Mouse (Mus musculus) myocyte (in vitro differentiated cells): ENCODE measurements at regions not wholly inside any gene's neighbourhood (a gene's known extent, or its start where the extent isn't known, plus 50 kb on each side); places are given as distances from the start of the nearest gene placed in this dataset.
A peak's percentile ranks its signal among the peaks of the same experiment; 100 is the strongest.

Source experiments
- H3K27me3 ChIP-seq: one replicate; pipeline ENCODE4 v1.6.1; 2011; ENCODE audit not compliant: control insufficient read depth, insufficient read depth, insufficient read length
- H3K36me3 ChIP-seq: one replicate; pipeline ENCODE4 v1.6.1; 2011; ENCODE audit not compliant: control insufficient read depth, insufficient read depth
- H3K4me2 ChIP-seq: one replicate; pipeline ENCODE4 v1.6.1; 2011; ENCODE audit warnings: low read depth, control low read depth
- H3K4me3 ChIP-seq: one replicate; pipeline ENCODE4 v1.5.1; 2011; ENCODE audit warnings: mild to moderate bottlenecking, control low read depth, moderate library complexity
- H3K79me2 ChIP-seq: one replicate; pipeline ENCODE4 v1.6.1; 2011; ENCODE audit not compliant: control insufficient read depth, insufficient read depth
- H3ac ChIP-seq: one replicate; pipeline ENCODE4 v1.6.1; 2011; ENCODE audit not compliant: control insufficient read depth, insufficient read length
- CEBPB ChIP-seq: IDR thresholded peaks from 2 replicates; pipeline ENCODE4 v1.6.1; 2011; ENCODE audit warnings: mild to moderate bottlenecking, moderate library complexity; ENCODE audit not compliant: poor library complexity, insufficient read depth, severe bottlenecking
- E2F4 ChIP-seq: IDR thresholded peaks from one replicate; pipeline ENCODE4 v1.6.1; 2011; ENCODE audit warnings: mild to moderate bottlenecking, control low read depth, moderate library complexity; ENCODE audit not compliant: insufficient read depth
- MAX ChIP-seq: IDR thresholded peaks from one replicate; pipeline ENCODE4 v1.6.1; 2011; ENCODE audit warnings: low read depth, mild to moderate bottlenecking, control low read depth
- MYOD1 ChIP-seq, 3 experiments: IDR thresholded peaks; one replicate each; pipeline ENCODE4 v1.6.1; 2011; ENCODE audit warnings: control low read depth in 2 of 3, low read depth in 2 of 3, mild to moderate bottlenecking in 2 of 3, moderate library complexity in 1 of 3; ENCODE audit not compliant: insufficient read length in 2 of 3, control insufficient read depth in 1 of 3
- MYOG ChIP-seq, 3 experiments: IDR thresholded peaks; one replicate each; pipeline ENCODE4 v1.6.1; 2011; ENCODE audit warnings: control low read depth in 2 of 3, low read depth in 2 of 3, mild to moderate bottlenecking in 2 of 3; ENCODE audit not compliant: insufficient read length in 2 of 3, control insufficient read depth in 1 of 3, insufficient read depth in 1 of 3
- POLR2A ChIP-seq: IDR thresholded peaks from one replicate; pipeline ENCODE4 v1.6.1; 2011; ENCODE audit warnings: low read depth, mild to moderate bottlenecking, control low read depth, moderate library complexity; ENCODE audit not compliant: insufficient read length
- POLR2AphosphoS2 ChIP-seq: IDR thresholded peaks from one replicate; pipeline ENCODE4 v1.6.1; 2011; ENCODE audit warnings: low read depth, control low read depth; ENCODE audit not compliant: insufficient read length
- REST ChIP-seq: IDR thresholded peaks from one replicate; pipeline ENCODE4 v1.6.1; 2011; ENCODE audit warnings: mild to moderate bottlenecking, control low read depth, moderate library complexity; ENCODE audit not compliant: insufficient read depth, insufficient read length
- SRF ChIP-seq: IDR thresholded peaks from one replicate; pipeline ENCODE4 v1.6.1; 2011; ENCODE audit warnings: low read depth; ENCODE audit not compliant: control insufficient read depth, insufficient read length
- TCF12 ChIP-seq: IDR thresholded peaks from one replicate; pipeline ENCODE4 v1.6.1; 2011; ENCODE audit warnings: mild to moderate bottlenecking, control low read depth; ENCODE audit not compliant: poor library complexity, insufficient read depth, severe bottlenecking
- TCF3 ChIP-seq: IDR thresholded peaks from one replicate; pipeline ENCODE4 v1.6.1; 2011; ENCODE audit warnings: low read depth, control low read depth; ENCODE audit not compliant: insufficient read length
- USF1 ChIP-seq: IDR thresholded peaks from one replicate; pipeline ENCODE4 v1.6.1; 2011; ENCODE audit warnings: low read depth, mild to moderate bottlenecking, control low read depth, moderate library complexity

DNA sequence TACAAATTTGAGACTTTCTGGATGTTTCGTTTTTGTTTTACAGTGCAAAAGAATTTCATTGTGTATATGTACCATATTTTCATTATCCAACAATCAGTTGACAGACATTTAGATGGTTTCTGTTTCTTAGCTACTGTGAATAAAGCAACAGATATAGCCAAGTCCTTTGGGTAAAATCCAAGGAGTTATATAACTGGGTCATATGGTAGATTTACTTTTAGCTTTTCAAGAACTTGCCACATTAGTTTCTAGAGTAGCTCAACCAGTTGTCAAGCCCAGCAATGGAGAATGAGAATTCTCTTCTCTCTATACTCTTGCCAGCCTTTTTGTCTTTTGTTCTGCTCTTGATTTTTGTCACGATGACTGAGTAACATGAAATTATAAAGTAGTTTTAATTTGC, 111.3 kb upstream of the Asb5 start:
- no peak overlapping the region for H3K4me2 ChIP-seq
- H3K79me2 ChIP-seq: no peaks in the 10 kb centered on the region
- no peak for TF ChIP-seq MAX
- TF ChIP-seq MYOD1 (IDR thresholded peaks at IDR 0.05; ENCODE audit: control insufficient read depth in 1 of 3, insufficient read length in 2 of 3, low read depth in 2 of 3): no peak
- TF ChIP-seq USF1: no peak
- TF ChIP-seq CEBPB: no peak
- TF ChIP-seq TCF12: no peak
- no peak for TF ChIP-seq MYOG (IDR thresholded peaks at IDR 0.05; ENCODE audit: control insufficient read depth in 1 of 3, insufficient read depth in 1 of 3, insufficient read length in 2 of 3, low read depth in 2 of 3)
- TF ChIP-seq E2F4: no peak
- TF ChIP-seq POLR2A: no peak
- no peak for TF ChIP-seq REST
- TF ChIP-seq TCF3: no peak
- no peak for TF ChIP-seq POLR2AphosphoS2
- TF ChIP-seq SRF: no peak
- no peak overlapping the region for H3K4me3 ChIP-seq
- no peaks in the 10 kb centered on the region for H3K27me3 ChIP-seq
- no peaks in the 10 kb centered on the region for H3K36me3 ChIP-seq
- no peak overlapping the region for H3ac ChIP-seq

DNA sequence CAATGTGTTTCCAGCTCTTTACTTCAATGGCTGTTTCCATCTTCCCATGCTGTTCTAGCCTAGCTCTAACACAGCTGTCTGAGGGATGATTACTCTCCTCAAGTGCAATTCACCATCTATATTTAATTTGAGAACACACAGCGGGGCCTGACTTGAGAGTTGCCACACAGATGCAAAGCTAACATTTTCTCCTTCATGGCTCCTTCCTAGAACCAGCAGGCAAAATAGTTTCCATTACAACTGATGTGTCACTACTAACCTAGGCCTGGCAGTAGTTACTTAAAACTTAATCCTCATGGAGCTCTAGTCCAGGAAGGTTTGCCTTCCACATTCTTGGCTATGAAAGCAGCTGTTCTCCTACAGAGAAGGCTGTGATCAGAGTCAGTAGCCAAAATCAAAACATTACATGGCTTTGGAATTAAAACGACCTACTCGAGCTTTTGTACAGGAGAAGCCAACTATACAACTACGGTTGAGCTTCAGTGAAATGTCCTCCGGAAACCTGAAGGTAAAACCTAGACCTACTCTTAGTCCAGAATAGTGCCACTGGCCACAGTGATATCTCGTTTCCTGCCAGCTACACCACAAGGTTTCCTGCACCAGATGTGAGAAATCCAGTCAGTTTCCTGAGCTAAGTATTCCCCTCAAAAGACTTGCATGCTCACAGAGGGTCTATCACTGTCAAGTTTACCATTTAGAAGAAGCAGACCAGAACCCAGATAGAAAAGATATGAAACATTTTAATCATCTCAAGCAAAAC, 108.9 kb upstream of the Asb5 start:
- Histone ChIP-seq H3K36me3 (no peaks in the 10 kb centered on the region), H3K4me3 (no peak overlapping the region), H3K27me3 (no peaks in the 10 kb centered on the region), H3K4me2 (no peak overlapping the region), H3K79me2 (no peaks in the 10 kb centered on the region), H3ac (no peak overlapping the region)
- TF ChIP-seq MYOG (IDR thresholded peaks at IDR 0.05; ENCODE audit: control insufficient read depth in 1 of 3, insufficient read depth in 1 of 3, insufficient read length in 2 of 3, low read depth in 2 of 3): no peak
- no peak for TF ChIP-seq SRF
- TF ChIP-seq MYOD1 (IDR thresholded peaks at IDR 0.05; ENCODE audit: control insufficient read depth in 1 of 3, insufficient read length in 2 of 3, low read depth in 2 of 3): no peak
- TF ChIP-seq MAX: no peak
- TF ChIP-seq POLR2A: no peak
- no peak for TF ChIP-seq REST
- no peak for TF ChIP-seq USF1
- no peak for TF ChIP-seq CEBPB
- no peak for TF ChIP-seq TCF3
- TF ChIP-seq TCF12: no peak
- TF ChIP-seq POLR2AphosphoS2: no peak
- TF ChIP-seq E2F4: no peak

- TF ChIP-seq SRF (no peak), POLR2AphosphoS2 (no peak), CEBPB (no peak), MYOG (IDR thresholded peaks at IDR 0.05; ENCODE audit: control insufficient read depth in 1 of 3, insufficient read depth in 1 of 3, insufficient read length in 2 of 3, low read depth in 2 of 3) (no peak), MAX (no peak), MYOD1 (IDR thresholded peaks at IDR 0.05; ENCODE audit: control insufficient read depth in 1 of 3, insufficient read length in 2 of 3, low read depth in 2 of 3) (no peak), USF1 (no peak), POLR2A (no peak), TCF3 (no peak), REST (no peak)
- Histone ChIP-seq H3K4me3 (no peak overlapping the region), H3K36me3 (no peaks in the 10 kb centered on the region), H3K27me3 (no peaks in the 10 kb centered on the region), H3ac (no peak overlapping the region), H3K79me2 (no peaks in the 10 kb centered on the region), H3K4me2 (no peak overlapping the region)
Observed at GRCm38 (mm10) chr8:54425039-54425438, 104.3 kb upstream of the Asb5 start.

DNA sequence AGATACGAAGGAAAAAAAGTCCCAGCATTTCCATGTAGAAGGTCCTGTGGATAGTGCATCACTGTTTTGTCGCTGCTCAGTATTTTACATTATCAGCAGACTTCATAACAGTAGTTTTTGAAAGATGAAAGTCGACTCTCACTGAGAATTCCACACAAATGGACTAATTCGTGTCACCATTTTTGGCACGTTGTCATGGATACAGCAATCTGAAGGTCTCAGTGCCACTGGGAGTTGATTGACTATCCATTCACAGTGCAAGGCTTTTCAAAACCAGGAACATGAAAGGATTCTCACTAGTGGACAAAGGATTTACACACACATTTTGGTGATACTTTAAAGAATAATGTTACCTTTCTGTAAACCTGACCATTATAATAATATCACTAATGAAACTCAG, 93.7 kb upstream of the Asb5 start:
- Histone ChIP-seq H3K27me3 (no peaks in the 10 kb centered on the region), H3K79me2 (peaks cover 5% of the 10 kb centered on the region), H3K36me3 (no peaks in the 10 kb centered on the region), H3ac (no peak overlapping the region), H3K4me3 (no peak overlapping the region), H3K4me2 (no peak overlapping the region)
- no peak for TF ChIP-seq USF1
- no peak for TF ChIP-seq POLR2AphosphoS2
- no peak for TF ChIP-seq TCF12
- TF ChIP-seq SRF: no peak
- no peak for TF ChIP-seq MAX

DNA sequence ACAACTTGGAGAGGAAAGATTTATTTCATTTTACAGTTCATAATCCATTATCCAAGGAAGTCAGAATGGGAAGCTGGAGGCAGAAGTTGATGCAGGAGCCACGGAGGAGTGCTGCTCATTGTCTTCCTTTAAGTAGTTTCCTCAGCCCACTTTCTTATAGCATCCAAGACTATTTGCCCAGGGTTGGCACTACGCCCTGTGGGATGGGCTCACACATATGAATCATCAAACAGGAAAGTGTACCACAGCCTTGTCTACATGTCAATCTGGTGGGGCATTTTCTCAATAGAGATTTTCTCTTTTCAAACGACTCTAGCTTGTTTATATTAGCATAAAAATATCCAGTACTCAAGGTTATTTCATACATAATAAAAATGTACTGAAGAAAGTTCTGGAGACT, 88.2 kb upstream of the Asb5 start:
- peak; percentile 20 for TF ChIP-seq POLR2A
- TF ChIP-seq MAX: no peak
- no peak overlapping the region for H3ac ChIP-seq
- H3K79me2 ChIP-seq: peaks cover 5% of the 10 kb centered on the region
- H3K27me3 ChIP-seq: no peaks in the 10 kb centered on the region
- H3K4me3 ChIP-seq: peak overlapping the region; percentile 7
- H3K36me3 ChIP-seq: no peaks in the 10 kb centered on the region
- H3K4me2 ChIP-seq: peak overlapping the region; percentile 43
